Mouse (Mus musculus) kidney, postnatal 36 days (tissue): ENCODE measurements around the gene Gm10840.
"Not testable (repeated sequence)": the region's sequence is repeated elsewhere in the genome, so short reads cannot be mapped to it uniquely, and the experiment has no call there.

Source experiments
- DNase-seq, 2 experiments: peaks; one replicate each; pipeline ENCODE4 v3.0.0; 2021 to 2022; ENCODE audit warnings: mixed read lengths in 2 of 2

The Gm10840 gene

GRCm38 (mm10) chr11:106160841-106161721 is at the start of gene Gm10840, which contains the start of gene Limd2:
TSS of gene Gm10840 (plus strand) at chr11:106160850.
TSS of gene Limd2 (minus strand) at chr11:106160860.
- DNase-seq = peak; percentile 33 to 53

DNA sequence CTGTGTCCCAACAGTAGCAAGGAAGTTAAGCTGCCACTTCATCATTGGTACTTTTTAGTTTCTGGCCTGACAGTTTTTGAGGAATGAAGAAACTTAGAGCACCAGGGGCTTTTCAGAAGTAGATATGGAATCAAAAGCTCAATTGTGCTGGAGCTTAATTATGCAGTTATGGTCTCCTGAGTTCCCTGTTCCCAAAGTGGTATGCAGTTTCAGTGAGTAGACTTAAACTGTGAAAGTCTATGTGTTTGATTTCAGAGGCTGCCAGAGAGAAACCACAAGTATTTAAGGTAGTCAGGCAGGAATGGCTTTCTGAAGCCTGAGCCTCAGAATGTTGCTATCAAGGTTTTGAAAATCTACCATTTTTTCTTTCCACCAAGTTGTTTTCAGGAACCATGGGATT is 49.0 kb upstream of the Gm10840 start:
- no peak for DNase-seq

DNA sequence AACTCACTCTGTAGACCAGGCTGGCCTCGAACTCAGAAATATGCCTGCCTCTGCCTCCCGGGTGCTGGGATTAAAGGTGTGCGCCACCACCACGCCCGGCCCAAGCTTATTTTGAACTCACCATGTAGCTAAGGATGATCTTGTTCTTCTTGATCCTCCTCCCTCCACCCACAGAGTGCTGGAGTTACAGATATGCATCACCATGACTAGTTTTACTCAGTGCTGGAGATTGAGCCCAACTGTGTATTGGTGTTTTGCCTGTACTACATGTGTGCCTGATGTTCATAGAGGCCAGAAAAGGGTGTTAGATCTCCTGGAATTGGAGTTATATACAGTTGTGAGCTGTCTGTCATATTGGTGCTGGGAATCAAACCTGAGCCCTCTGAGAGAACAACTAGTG is 38.4 kb upstream of the Gm10840 start:
- DNase-seq = no peak

DNA sequence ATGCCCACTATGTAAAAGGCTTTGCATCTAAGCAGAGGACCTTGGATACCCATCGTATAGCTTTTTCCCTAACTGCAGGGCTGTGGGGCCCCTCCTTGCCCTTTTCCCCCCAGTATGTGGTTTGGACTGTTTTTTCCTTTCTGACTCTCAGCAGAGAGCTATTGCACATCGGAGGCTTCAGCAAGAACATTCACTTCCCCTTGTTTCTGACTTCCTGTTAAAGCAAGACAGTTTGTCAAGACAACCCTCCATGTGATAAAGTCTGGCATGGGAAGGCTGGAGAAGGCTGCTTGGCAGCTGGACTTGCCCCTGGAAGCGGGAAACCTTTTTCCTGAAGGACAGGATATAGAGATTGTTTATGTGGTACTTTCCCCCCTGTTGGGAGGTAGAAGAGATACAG is 37.9 kb upstream of the Gm10840 start:
- peak; percentile 37 to 55 for DNase-seq

GRCm38 (mm10) chr11:106124784-106125183 is 35.9 kb upstream of the Gm10840 start:
- no peak for DNase-seq

DNA sequence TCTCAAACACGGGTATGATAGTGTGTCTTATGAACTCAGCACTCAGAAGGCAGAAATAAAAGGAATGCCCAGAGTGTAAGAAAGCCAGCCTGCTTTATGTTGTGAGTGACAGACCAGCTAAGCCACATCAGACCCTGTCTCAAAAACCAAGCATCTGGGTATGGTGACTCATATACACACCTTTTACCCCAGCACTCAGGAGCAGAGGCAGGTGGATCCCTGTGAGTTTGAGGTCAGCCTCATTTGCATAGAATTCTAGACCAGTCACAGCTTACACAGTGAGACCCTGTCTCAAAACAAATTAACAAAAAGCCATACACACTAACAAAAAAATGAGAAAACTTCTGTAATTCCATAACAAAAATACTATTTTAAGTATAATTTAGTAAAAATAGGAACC is 34.8 kb upstream of the Gm10840 start:
- DNase-seq = no peak

- DNase-seq = not testable (repeated sequence)
Measured at GRCm38 (mm10) chr11:106126727-106127373, 33.8 kb upstream of the Gm10840 start.

DNA sequence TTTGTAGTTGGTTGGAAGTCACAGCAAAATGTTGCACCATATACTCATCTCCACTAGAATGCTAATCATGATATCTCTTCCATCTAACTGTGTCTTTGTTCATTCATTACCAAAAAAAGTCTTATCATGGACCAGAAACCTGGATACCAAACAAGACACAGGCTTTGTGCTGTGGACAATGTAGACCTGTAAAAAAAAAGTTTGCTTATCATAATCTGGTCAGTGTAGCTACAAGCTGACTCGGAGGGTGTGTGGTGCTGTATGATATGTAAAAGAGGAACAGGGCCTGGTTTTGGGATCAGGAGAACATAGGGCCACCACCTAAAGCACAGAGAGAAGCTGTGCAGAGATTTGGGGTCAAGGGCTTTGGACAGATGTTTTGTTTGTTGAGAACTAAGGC is 31.2 kb upstream of the Gm10840 start:
- DNase-seq = no peak

GRCm38 (mm10) chr11:106132516-106132915 is 28.1 kb upstream of the Gm10840 start:
- DNase-seq = no peak

GRCm38 (mm10) chr11:106134580-106135528 is 25.8 kb upstream of the Gm10840 start:
- peak; percentile 91 to 92 for DNase-seq

- DNase-seq = no peak
Measured at GRCm38 (mm10) chr11:106151219-106151618, 9.4 kb upstream of the Gm10840 start.

DNA sequence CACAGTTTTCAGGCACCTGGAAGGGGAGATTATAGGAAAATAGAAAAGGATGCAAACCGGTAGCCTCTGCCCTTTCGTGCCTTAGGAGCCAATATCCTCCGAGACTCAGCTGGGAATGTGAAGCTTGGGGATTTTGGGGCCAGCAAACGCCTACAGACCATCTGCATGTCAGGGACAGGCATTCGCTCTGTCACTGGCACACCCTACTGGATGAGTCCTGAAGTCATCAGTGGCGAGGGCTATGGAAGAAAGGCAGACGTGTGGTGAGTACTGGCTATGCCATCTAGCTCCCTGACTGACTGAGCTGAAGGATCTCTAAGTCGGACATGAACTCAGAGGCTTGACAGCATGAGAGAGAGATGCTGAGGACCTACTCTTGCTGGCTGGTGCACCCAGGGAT is 8.5 kb upstream of the Gm10840 start:
- no peak for DNase-seq

- no peak for DNase-seq
Measured at GRCm38 (mm10) chr11:106154091-106154490, 6.6 kb upstream of the Gm10840 start.

- peak; percentile 58 to 59 for DNase-seq
Measured at GRCm38 (mm10) chr11:106154770-106155169, 5.9 kb upstream of the Gm10840 start.

DNA sequence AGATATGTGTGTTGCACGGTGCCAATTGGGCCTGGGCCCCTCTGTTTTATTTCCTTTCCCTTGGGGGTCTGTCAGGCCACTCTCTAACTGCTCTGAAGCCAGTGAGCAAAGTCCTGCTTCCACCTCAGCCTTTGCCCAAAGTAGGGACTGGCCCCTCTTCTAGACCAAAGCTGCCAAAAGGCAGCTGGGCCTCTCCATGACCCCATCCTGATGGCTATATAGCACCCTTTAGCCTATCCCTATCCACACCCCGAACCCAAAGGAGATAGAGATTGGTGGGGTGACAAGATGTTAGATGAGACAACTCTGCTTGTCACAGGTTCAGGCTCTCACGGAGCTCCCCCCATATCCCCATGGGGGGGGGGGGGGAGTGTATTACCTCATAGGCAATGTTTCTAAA is 4.9 kb upstream of the Gm10840 start:
- no peak for DNase-seq

DNA sequence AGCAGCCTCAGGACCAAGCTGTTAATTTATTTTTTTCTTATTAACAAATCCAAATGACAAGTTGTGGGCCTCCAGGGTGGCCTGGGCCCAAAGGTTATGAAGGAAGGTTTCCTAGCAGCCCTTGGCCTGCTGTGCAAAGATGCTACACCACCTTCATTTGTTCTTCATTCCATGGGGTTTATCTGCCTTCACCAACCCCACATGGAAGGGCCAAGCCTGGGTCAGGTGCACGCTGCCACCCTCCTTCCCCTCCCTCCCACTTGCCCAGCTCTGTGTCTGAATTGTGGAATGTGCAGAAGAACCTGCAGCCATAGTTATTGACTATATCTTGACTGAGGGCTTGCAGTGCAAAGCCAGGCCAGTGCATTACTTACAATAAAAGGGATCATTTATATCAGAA is 4.4 kb upstream of the Gm10840 start:
- no peak for DNase-seq

DNA sequence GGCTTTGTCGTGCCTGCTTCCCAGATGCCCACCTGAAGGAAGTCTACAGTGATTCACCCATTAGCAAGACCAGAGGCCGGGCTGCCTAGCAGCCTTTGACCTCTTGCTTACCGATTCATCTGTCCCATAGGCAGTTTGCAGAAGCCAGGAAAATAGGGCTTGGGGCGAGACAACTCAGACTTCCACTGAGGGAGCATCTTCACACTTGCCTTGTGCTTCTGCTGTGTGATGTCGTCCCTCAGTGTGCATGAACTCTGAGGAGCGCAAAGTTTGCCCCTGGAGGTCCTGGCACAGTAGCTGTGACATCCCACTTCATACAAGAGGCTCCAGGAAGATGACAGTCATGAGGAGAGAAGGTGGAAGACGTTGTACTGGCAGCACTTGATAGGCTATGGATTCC is 3.5 kb upstream of the Gm10840 start:
- DNase-seq = no peak

GRCm38 (mm10) chr11:106158081-106158929 is 2.3 kb upstream of the Gm10840 start:
- peak; percentile 26 to 59 for DNase-seq

DNA sequence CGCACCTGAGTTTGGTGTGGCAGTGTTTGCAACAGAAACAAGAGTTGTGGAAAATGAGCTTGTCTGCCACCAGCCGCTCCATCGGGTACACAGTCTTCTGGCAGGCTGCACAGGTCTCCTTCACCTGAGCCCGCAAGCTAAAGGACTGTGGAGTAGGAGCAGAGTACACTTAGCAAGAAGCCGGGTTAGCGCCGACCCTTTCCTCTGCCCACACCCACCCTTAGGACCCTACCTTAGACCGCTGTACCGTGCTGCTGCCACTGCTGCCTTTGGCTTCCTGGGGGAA is 1.8 kb upstream of the Gm10840 start:
- DNase-seq = peak; percentile 14 to 43

GRCm38 (mm10) chr11:106159216-106159920 is 1.3 kb upstream of the Gm10840 start:
- peak; percentile 29 to 61 for DNase-seq
